Mouse (Mus musculus) MEL (cell line): ENCODE data around the gene P2rx3. TPM values are rescaled to one million over a fixed set of nuclear protein-coding genes. Genes with fewer than 3 reads are reported as not detected.

ENCODE experiments used
- DNase-seq: peaks from one replicate; pipeline ENCODE4 v3.0.0; 2011; ENCODE audit warnings: low read depth, low spot score
- H3K27ac ChIP-seq: 2 replicates; pipeline ENCODE4 v1.5.1; 2012; ENCODE audit warnings: low read depth, mild to moderate bottlenecking, control low read depth, low read length, moderate library complexity; ENCODE audit not compliant: control insufficient read depth
- H3K27me3 ChIP-seq, 2 experiments: fragments of 150-350 bp in 1 of 2; sonication (generic) in 1 of 2; 2 replicates each; pipeline ENCODE4 v1.6.1; 2012; ENCODE audit warnings: low read length in 2 of 2, mild to moderate bottlenecking in 2 of 2, improper control_type of control experiment in 1 of 2, moderate library complexity in 1 of 2; ENCODE audit not compliant: insufficient read depth in 2 of 2, control insufficient read depth in 1 of 2
- H3K36me3 ChIP-seq, 2 experiments: 2 replicates each; pipeline ENCODE4 v1.6.1; 2012 to 2014; ENCODE audit warnings: low read length in 2 of 2, improper control_type of control experiment in 1 of 2, inconsistent platforms in 1 of 2, mild to moderate bottlenecking in 1 of 2; ENCODE audit not compliant: insufficient read depth in 2 of 2, control insufficient read depth in 1 of 2
- H3K4me1 ChIP-seq, 2 experiments: fragments of 150-350 bp in 1 of 2; sonication (generic) in 1 of 2; 2 replicates each; pipeline ENCODE4 v1.6.1; 2012; ENCODE audit warnings: low read length in 2 of 2, improper control_type of control experiment in 1 of 2, mild to moderate bottlenecking in 1 of 2; ENCODE audit not compliant: insufficient read depth in 2 of 2, control insufficient read depth in 1 of 2
- H3K4me3 ChIP-seq, 2 experiments: fragments of 150-350 bp in 1 of 2; sonication (generic) in 1 of 2; 2 replicates each; pipeline ENCODE4 v1.5.1; 2012; ENCODE audit warnings: low read depth in 2 of 2, low read length in 2 of 2, mild to moderate bottlenecking in 2 of 2, moderate library complexity in 2 of 2, control low read depth in 1 of 2, improper control_type of control experiment in 1 of 2; ENCODE audit not compliant: control insufficient read depth in 1 of 2, insufficient read depth in 1 of 2
- H3K79me2 ChIP-seq: 2 replicates; pipeline ENCODE4 v1.6.1; 2012; ENCODE audit warnings: mild to moderate bottlenecking, low read length, moderate library complexity; ENCODE audit not compliant: control insufficient read depth, poor library complexity, insufficient read depth
- H3K9ac ChIP-seq: 2 replicates; pipeline ENCODE4 v1.6.1; 2012; ENCODE audit warnings: low read depth, mild to moderate bottlenecking, control low read depth, low read length, moderate library complexity; ENCODE audit not compliant: control insufficient read depth, poor library complexity, severe bottlenecking
- H3K9me3 ChIP-seq: fragments of 150-350 bp; sonication (generic); replicated peaks from 2 replicates; pipeline ENCODE4 v1.6.1; 2012; ENCODE audit warnings: mild to moderate bottlenecking, low read length, improper control_type of control experiment, moderate library complexity; ENCODE audit not compliant: insufficient read depth
- BHLHE40 ChIP-seq: IDR thresholded peaks from 2 replicates; pipeline ENCODE4 v1.6.1; 2012; ENCODE audit warnings: low read depth, mild to moderate bottlenecking, inconsistent platforms, low read length, improper control_type of control experiment, borderline replicate concordance
- CHD2 ChIP-seq: IDR thresholded peaks from 2 replicates; pipeline ENCODE4 v1.6.1; 2011; ENCODE audit warnings: low read length, improper control_type of control experiment
- CTCF ChIP-seq, 3 experiments: IDR thresholded peaks in 2 of 3; conservative IDR thresholded peaks in 1 of 3; 2 replicates each; pipeline ENCODE4 v1.5.1; 2011 to 2012; ENCODE audit warnings: low read length in 3 of 3, low read depth in 2 of 3, mild to moderate bottlenecking in 2 of 3, improper control_type of control experiment in 1 of 3, inconsistent platforms in 1 of 3, mixed read lengths in 1 of 3, moderate library complexity in 1 of 3; ENCODE audit not compliant: control insufficient read depth in 1 of 3, insufficient read depth in 1 of 3, poor library complexity in 1 of 3, severe bottlenecking in 1 of 3
- ELF1 ChIP-seq: IDR thresholded peaks from 2 replicates; pipeline ENCODE4 v1.6.1; 2014; ENCODE audit warnings: low read depth, mild to moderate bottlenecking, inconsistent platforms, low read length, improper control_type of control experiment, moderate library complexity
- EP300 ChIP-seq, 2 experiments: IDR thresholded peaks; 2 replicates each; pipeline ENCODE4 v1.6.1; 2011; ENCODE audit warnings: improper control_type of control experiment in 2 of 2, low read length in 2 of 2, low read depth in 1 of 2, mild to moderate bottlenecking in 1 of 2
- GABPA ChIP-seq: IDR thresholded peaks from 2 replicates; pipeline ENCODE4 v1.6.1; 2012; ENCODE audit warnings: low read depth, mild to moderate bottlenecking, inconsistent platforms, low read length, improper control_type of control experiment, moderate library complexity
- MAX ChIP-seq: IDR thresholded peaks from 2 replicates; pipeline ENCODE4 v1.6.1; 2011; ENCODE audit warnings: low read length, improper control_type of control experiment
- MAZ ChIP-seq: IDR thresholded peaks from 2 replicates; pipeline ENCODE4 v1.6.1; 2012; ENCODE audit warnings: low read depth, mild to moderate bottlenecking, inconsistent platforms, low read length, improper control_type of control experiment
- MXI1 ChIP-seq: IDR thresholded peaks from 2 replicates; pipeline ENCODE4 v1.6.1; 2011; ENCODE audit warnings: mild to moderate bottlenecking, low read depth, low read length, improper control_type of control experiment
- MYB ChIP-seq: IDR thresholded peaks from 2 replicates; pipeline ENCODE4 v1.6.1; 2011; ENCODE audit warnings: mild to moderate bottlenecking, low read depth, low read length, improper control_type of control experiment
- MYC ChIP-seq: IDR thresholded peaks from 2 replicates; pipeline ENCODE4 v1.6.1; 2011; ENCODE audit warnings: low read depth, mild to moderate bottlenecking, low read length, improper control_type of control experiment, moderate library complexity
- NELFE ChIP-seq: IDR thresholded peaks from 2 replicates; pipeline ENCODE4 v1.6.1; 2011; ENCODE audit warnings: low read depth, low read length, improper control_type of control experiment
- NRF1 ChIP-seq: IDR thresholded peaks from 2 replicates; pipeline ENCODE4 v1.6.1; 2014; ENCODE audit warnings: low read depth, mild to moderate bottlenecking, inconsistent platforms, low read length, improper control_type of control experiment, moderate library complexity; ENCODE audit not compliant: poor library complexity, insufficient read depth, severe bottlenecking
- POLR2A ChIP-seq, 2 experiments: IDR thresholded peaks; 2 replicates each; pipeline ENCODE4 v1.6.1; 2011 to 2012; ENCODE audit warnings: low read length in 2 of 2, mild to moderate bottlenecking in 2 of 2, control low read depth in 1 of 2, improper control_type of control experiment in 1 of 2, low read depth in 1 of 2, moderate library complexity in 1 of 2; ENCODE audit not compliant: control insufficient read depth in 1 of 2, insufficient read depth in 1 of 2, poor library complexity in 1 of 2
- POLR2AphosphoS2 ChIP-seq: IDR thresholded peaks from 2 replicates; pipeline ENCODE4 v1.6.1; 2011; ENCODE audit warnings: low read length, improper control_type of control experiment
- RAD21 ChIP-seq: IDR thresholded peaks from 2 replicates; pipeline ENCODE4 v1.6.1; 2011; ENCODE audit warnings: mild to moderate bottlenecking, low read depth, low read length, improper control_type of control experiment
- RCOR1 ChIP-seq: IDR thresholded peaks from 2 replicates; pipeline ENCODE4 v1.6.1; 2012; ENCODE audit warnings: low read depth, mild to moderate bottlenecking, inconsistent platforms, low read length, improper control_type of control experiment
- TBP ChIP-seq: IDR thresholded peaks from 2 replicates; pipeline ENCODE4 v1.8.0; 2011; ENCODE audit warnings: low read depth, low read length, improper control_type of control experiment
- USF1 ChIP-seq: IDR thresholded peaks from 2 replicates; pipeline ENCODE4 v1.6.1; 2014; ENCODE audit warnings: low read depth, mild to moderate bottlenecking, inconsistent platforms, low read length, improper control_type of control experiment, moderate library complexity
- USF2 ChIP-seq, 2 experiments: IDR thresholded peaks; 2 replicates each; pipeline ENCODE4 v1.6.1; 2011 to 2012; ENCODE audit warnings: improper control_type of control experiment in 2 of 2, low read length in 2 of 2, borderline replicate concordance in 1 of 2, inconsistent platforms in 1 of 2, low read depth in 1 of 2, mild to moderate bottlenecking in 1 of 2; ENCODE audit not compliant: insufficient read depth in 1 of 2
- ZKSCAN1 ChIP-seq: IDR thresholded peaks from 2 replicates; pipeline ENCODE4 v1.6.1; 2012; ENCODE audit warnings: low read depth, mild to moderate bottlenecking, inconsistent platforms, low read length, improper control_type of control experiment, moderate library complexity
- ZMIZ1 ChIP-seq: IDR thresholded peaks from 2 replicates; pipeline ENCODE4 v1.6.1; 2012; ENCODE audit warnings: low read depth, mild to moderate bottlenecking, inconsistent platforms, low read length, improper control_type of control experiment, moderate library complexity
- polyA plus RNA-seq, 2 experiments: library from polyadenylated mRNA; stranded (reverse) in 1 of 2; unstranded in 1 of 2; fragments of >175 nt in 1 of 2; fragments of >200 nt in 1 of 2; gene quantifications; 2 replicates each; pipeline versions ENCODE4 v1.2.1 to v1.2.4; 2012; ENCODE audit warnings: low replicate concordance in 2 of 2, low read depth in 1 of 2; ENCODE audit not compliant: insufficient read length in 2 of 2, insufficient read depth in 1 of 2, missing spikeins in 1 of 2
- total RNA-seq: library from RNA; depleted of rRNA; stranded (reverse); fragments of 300-350 nt; gene quantifications from 2 replicates; pipeline ENCODE4 v1.2.3, GENCODE M21; 2012

Gene P2rx3
- total and polyA plus RNA-seq, 3 experiments = 0.36 TPM; not detected in 2

- TF ChIP-seq NRF1 (peak; percentile 35; the same call in 1 of the 2 replicates), POLR2AphosphoS2 (peak; percentile 84), MAX (no peak), ELF1 (no peak), BHLHE40 (no peak), EP300 (IDR thresholded peaks at IDR 0.05; ENCODE audit: low read depth in 1 of 2, low read length in 2 of 2) (peak in 1 of 2 experiments; percentile 47; a peak in 1 of 4 replicates), MXI1 (peak; percentile 23; the same call in 1 of the 2 replicates), TBP (0 out of 2 replicates have a peak, but pooled peaks have one; percentile 42), ZMIZ1 (no peak), MYB (peak; percentile 39; the same call in 1 of the 2 replicates)
Measured at GRCm38 (mm10) chr2:85047596-85048167, 10.4 kb upstream of the P2rx3 start, which contains the start of gene Tnks1bp1 (continued).

GRCm38 (mm10) chr2:85047081-85047480 lies 9.8 kb upstream of the P2rx3 start:
- H3K79me2 ChIP-seq = no peaks in the 10 kb centered on the region; the same call in 1 of the 2 replicates
- no peak for DNase-seq
- H3K27me3 ChIP-seq = no peaks in the 10 kb centered on the region
- H3K9me3 ChIP-seq = no peaks in the 10 kb centered on the region
- TF ChIP-seq RCOR1 (no peak), RAD21 (no peak), TBP (no peak), USF1 (no peak), MAX (no peak), EP300 (IDR thresholded peaks at IDR 0.05; ENCODE audit: low read depth in 1 of 2, low read length in 2 of 2) (no peak), CTCF (IDR thresholded peaks at IDR 0.05 in 2 of 3, conservative IDR thresholded peaks at IDR 0.05 in 1 of 3; ENCODE audit: control insufficient read depth in 1 of 3, insufficient read depth in 1 of 3, low read depth in 2 of 3, low read length in 3 of 3, poor library complexity in 1 of 3, severe bottlenecking in 1 of 3) (no peak), MYC (no peak), MAZ (no peak), ZMIZ1 (no peak), GABPA (no peak), CHD2 (no peak), ELF1 (no peak), POLR2A (IDR thresholded peaks at IDR 0.05; ENCODE audit: control insufficient read depth in 1 of 2, insufficient read depth in 1 of 2, low read depth in 1 of 2, low read length in 2 of 2, poor library complexity in 1 of 2) (no peak), NELFE (no peak), USF2 (IDR thresholded peaks at IDR 0.05; ENCODE audit: borderline replicate concordance in 1 of 2, insufficient read depth in 1 of 2, low read depth in 1 of 2, low read length in 2 of 2) (no peak), ZKSCAN1 (no peak)
- H3K9ac ChIP-seq = peak overlapping the region; percentile 42
- H3K4me1 ChIP-seq = peaks cover 0 to 4% of the 10 kb centered on the region in 2 experiments; a peak in 2 of 4 replicates
- peak overlapping the region; percentile 12 for H3K27ac ChIP-seq
- peaks cover 4 to 8% of the 10 kb centered on the region in 2 experiments; a peak in 3 of 4 replicates for H3K36me3 ChIP-seq
- no peak overlapping the region for H3K4me3 ChIP-seq
